Mouse (Mus musculus): ENCODE measurements around the gene Ppp1r18. TPM values are rescaled to one million over a fixed set of nuclear protein-coding genes. Genes with fewer than 3 reads are reported as not detected.
"Not testable (repeated sequence)": the region's sequence is repeated elsewhere in the genome, so short reads cannot be mapped to it uniquely, and the experiment has no call there.

The Ppp1r18 gene
- total and polyA plus RNA-seq, 2 experiments = 2.0 to 5.5 TPM

GRCm38 (mm10) chr17:35838570-35838969 is 26.8 kb upstream of the Ppp1r18 start:
- TF ChIP-seq POLR2A (IDR thresholded peaks at IDR 0.05; ENCODE audit: extremely low read depth, insufficient read depth, low read length) (no peak), CTCF (IDR thresholded peaks at IDR 0.05; ENCODE audit: low read depth, low read length) (no peak)
- peaks cover 18% of the 10 kb centered on the region for H3K4me1 ChIP-seq (ENCODE audit: control insufficient read depth, insufficient read depth, low read length)

GRCm38 (mm10) chr17:35839002-35839401 is 26.4 kb upstream of the Ppp1r18 start:
- not testable (repeated sequence) for H3K4me3 ChIP-seq (ENCODE audit: insufficient read depth, low read depth, low read length); H3K27me3 ChIP-seq (ENCODE audit: control insufficient read depth, insufficient read depth, low read length); H3K79me2 ChIP-seq (ENCODE audit: control insufficient read depth, insufficient read depth, low read length); H3K27ac ChIP-seq (replicated peaks; ENCODE audit: insufficient read depth, low read depth, low read length); DNase-seq (ENCODE audit: extremely low read depth, low read depth, low spot score); H3K9ac ChIP-seq (ENCODE audit: low read depth, low read length); H3K36me3 ChIP-seq (ENCODE audit: control insufficient read depth, insufficient read depth, low read length)
- H3K4me1 ChIP-seq (ENCODE audit: control insufficient read depth, insufficient read depth, low read length) = peaks cover 18% of the 10 kb centered on the region
- 85% methylated on average over 3 of the region's 3 CpGs for WGBS

More at GRCm38 (mm10) chr17:35838570-35838969, 26.8 kb upstream of the Ppp1r18 start:
- H3K36me3 ChIP-seq (ENCODE audit: control insufficient read depth, insufficient read depth, low read length) = no peaks in the 10 kb centered on the region
- DNase-seq (ENCODE audit: extremely low read depth, low read depth, low spot score) = no peak
- H3K27me3 ChIP-seq (ENCODE audit: control insufficient read depth, insufficient read depth, low read length) = no peaks in the 10 kb centered on the region
- no peak overlapping the region for H3K4me3 ChIP-seq (ENCODE audit: insufficient read depth, low read depth, low read length)
- 19% methylated on average over 5 of the region's 5 CpGs for WGBS
- no peak overlapping the region for H3K27ac ChIP-seq (replicated peaks; ENCODE audit: insufficient read depth, low read depth, low read length)
- no peak overlapping the region for H3K9ac ChIP-seq (ENCODE audit: low read depth, low read length)
- no peaks in the 10 kb centered on the region for H3K79me2 ChIP-seq (ENCODE audit: control insufficient read depth, insufficient read depth, low read length)

DNA sequence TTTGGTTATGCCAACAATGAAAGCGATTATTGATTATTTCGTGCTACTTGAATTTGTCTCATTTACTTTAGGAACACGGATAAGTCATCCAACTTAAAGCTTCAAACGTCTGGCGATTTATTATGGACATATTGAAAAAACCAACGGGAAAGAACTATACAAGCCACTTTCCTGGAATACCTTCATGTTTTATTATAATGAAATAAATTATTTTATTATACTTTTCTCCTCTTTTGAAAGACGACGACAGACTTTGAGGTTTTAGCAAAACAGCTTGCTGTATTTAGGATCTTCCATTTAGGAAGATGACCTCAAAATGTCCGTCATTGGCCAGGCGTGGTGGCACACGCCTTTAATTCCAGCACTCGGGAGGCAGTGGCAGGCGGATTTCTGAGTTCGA is 24.8 kb upstream of the Ppp1r18 start:
- TF ChIP-seq CTCF (IDR thresholded peaks at IDR 0.05; ENCODE audit: low read depth, low read length) = no peak
- TF ChIP-seq POLR2A (IDR thresholded peaks at IDR 0.05; ENCODE audit: extremely low read depth, insufficient read depth, low read length) = no peak
- Histone ChIP-seq H3K79me2 (ENCODE audit: control insufficient read depth, insufficient read depth, low read length) (no peaks in the 10 kb centered on the region), H3K4me3 (ENCODE audit: insufficient read depth, low read depth, low read length) (peak overlapping the region; percentile 44; the same call in 1 of the 2 replicates), H3K36me3 (ENCODE audit: control insufficient read depth, insufficient read depth, low read length) (no peaks in the 10 kb centered on the region; the same call in 1 of the 2 replicates), H3K9ac (ENCODE audit: low read depth, low read length) (no peak overlapping the region), H3K27ac (replicated peaks; ENCODE audit: insufficient read depth, low read depth, low read length) (no peak overlapping the region), H3K4me1 (ENCODE audit: control insufficient read depth, insufficient read depth, low read length) (peaks cover 11% of the 10 kb centered on the region), H3K27me3 (ENCODE audit: control insufficient read depth, insufficient read depth, low read length) (no peaks in the 10 kb centered on the region)
- no peak for DNase-seq (ENCODE audit: extremely low read depth, low read depth, low spot score)
- 50% methylated on average over 14 of the region's 14 CpGs for WGBS

- Histone ChIP-seq H3K9ac (ENCODE audit: low read depth, low read length) (peak within 1 kb of the TSS; percentile 49), H3K4me1 (ENCODE audit: control insufficient read depth, insufficient read depth, low read length) (peaks cover 6% of the 10 kb centered on the region; the same call in 1 of the 2 replicates), H3K27me3 (ENCODE audit: control insufficient read depth, insufficient read depth, low read length) (no peaks in the 10 kb centered on the region), H3K27ac (replicated peaks; ENCODE audit: insufficient read depth, low read depth, low read length) (peak within 1 kb of the TSS; percentile 49), H3K36me3 (ENCODE audit: control insufficient read depth, insufficient read depth, low read length) (peaks cover 4% of the 10 kb centered on the region; the same call in 1 of the 2 replicates), H3K79me2 (ENCODE audit: control insufficient read depth, insufficient read depth, low read length) (no peaks in the 10 kb centered on the region), H3K4me3 (ENCODE audit: insufficient read depth, low read depth, low read length) (peak within 1 kb of the TSS; percentile 56)
- WGBS = under 1% methylated on average over 59 of the region's 59 CpGs
- TF ChIP-seq CTCF (IDR thresholded peaks at IDR 0.05; ENCODE audit: low read depth, low read length) (no peak; the same call in 1 of the 2 replicates), POLR2A (IDR thresholded peaks at IDR 0.05; ENCODE audit: extremely low read depth, insufficient read depth, low read length) (peak; percentile 54; the same call in 1 of the 2 replicates)
- peak; percentile 98 for DNase-seq (ENCODE audit: extremely low read depth, low read depth, low spot score)
Measured at GRCm38 (mm10) chr17:35841076-35841950, 24.1 kb upstream of the Ppp1r18 start, which contains the start of gene Mdc1. Gene Mdc1 (plus strand): TSS chr17:35841515.

DNA sequence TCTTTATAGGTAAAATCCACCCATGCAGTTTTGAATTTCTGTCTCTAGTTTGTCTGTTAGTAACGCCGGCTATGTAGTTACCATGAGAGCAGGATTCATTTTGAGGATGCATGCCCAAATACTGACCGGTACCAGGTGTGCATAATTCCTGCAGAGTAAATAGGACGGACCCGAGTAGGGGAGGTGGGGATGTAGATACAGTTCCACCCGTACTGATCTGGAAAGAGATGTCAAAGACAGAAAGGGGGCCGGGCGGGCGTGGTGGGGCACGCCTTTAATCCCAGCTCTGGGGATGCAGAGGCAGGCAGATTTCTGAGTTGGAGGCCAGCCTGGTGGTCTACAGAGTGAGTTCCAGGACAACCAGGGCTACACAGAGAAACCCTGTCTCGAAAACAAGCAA is 23.4 kb upstream of the Ppp1r18 start:
- peak overlapping the region; percentile 16; the same call in 1 of the 2 replicates for H3K27ac ChIP-seq (replicated peaks; ENCODE audit: insufficient read depth, low read depth, low read length)

More for the DNA sequence above, 23.4 kb upstream of the Ppp1r18 start:
- peaks cover 2% of the 10 kb centered on the region; the same call in 1 of the 2 replicates for H3K4me1 ChIP-seq (ENCODE audit: control insufficient read depth, insufficient read depth, low read length)
- H3K9ac ChIP-seq (ENCODE audit: low read depth, low read length) = peak overlapping the region; percentile 49; the same call in 1 of the 2 replicates
- TF ChIP-seq CTCF (IDR thresholded peaks at IDR 0.05; ENCODE audit: low read depth, low read length) = no peak
- no peak for TF ChIP-seq POLR2A (IDR thresholded peaks at IDR 0.05; ENCODE audit: extremely low read depth, insufficient read depth, low read length)
- H3K79me2 ChIP-seq (ENCODE audit: control insufficient read depth, insufficient read depth, low read length) = no peaks in the 10 kb centered on the region
- 19% methylated on average over 11 of the region's 11 CpGs for WGBS
- DNase-seq (ENCODE audit: extremely low read depth, low read depth, low spot score) = no peak
- no peaks in the 10 kb centered on the region for H3K27me3 ChIP-seq (ENCODE audit: control insufficient read depth, insufficient read depth, low read length)
- peaks cover 5% of the 10 kb centered on the region; the same call in 1 of the 2 replicates for H3K36me3 ChIP-seq (ENCODE audit: control insufficient read depth, insufficient read depth, low read length)
- H3K4me3 ChIP-seq (ENCODE audit: insufficient read depth, low read depth, low read length) = peak overlapping the region; percentile 56
